Mouse (Mus musculus): ENCODE results near the gene Cdc37. TPM values are rescaled to one million over a fixed set of nuclear protein-coding genes. Genes with fewer than 3 reads are reported as not detected.

The Cdc37 gene
- polyA plus RNA-seq, 1 experiment, result 164 TPM

DNA sequence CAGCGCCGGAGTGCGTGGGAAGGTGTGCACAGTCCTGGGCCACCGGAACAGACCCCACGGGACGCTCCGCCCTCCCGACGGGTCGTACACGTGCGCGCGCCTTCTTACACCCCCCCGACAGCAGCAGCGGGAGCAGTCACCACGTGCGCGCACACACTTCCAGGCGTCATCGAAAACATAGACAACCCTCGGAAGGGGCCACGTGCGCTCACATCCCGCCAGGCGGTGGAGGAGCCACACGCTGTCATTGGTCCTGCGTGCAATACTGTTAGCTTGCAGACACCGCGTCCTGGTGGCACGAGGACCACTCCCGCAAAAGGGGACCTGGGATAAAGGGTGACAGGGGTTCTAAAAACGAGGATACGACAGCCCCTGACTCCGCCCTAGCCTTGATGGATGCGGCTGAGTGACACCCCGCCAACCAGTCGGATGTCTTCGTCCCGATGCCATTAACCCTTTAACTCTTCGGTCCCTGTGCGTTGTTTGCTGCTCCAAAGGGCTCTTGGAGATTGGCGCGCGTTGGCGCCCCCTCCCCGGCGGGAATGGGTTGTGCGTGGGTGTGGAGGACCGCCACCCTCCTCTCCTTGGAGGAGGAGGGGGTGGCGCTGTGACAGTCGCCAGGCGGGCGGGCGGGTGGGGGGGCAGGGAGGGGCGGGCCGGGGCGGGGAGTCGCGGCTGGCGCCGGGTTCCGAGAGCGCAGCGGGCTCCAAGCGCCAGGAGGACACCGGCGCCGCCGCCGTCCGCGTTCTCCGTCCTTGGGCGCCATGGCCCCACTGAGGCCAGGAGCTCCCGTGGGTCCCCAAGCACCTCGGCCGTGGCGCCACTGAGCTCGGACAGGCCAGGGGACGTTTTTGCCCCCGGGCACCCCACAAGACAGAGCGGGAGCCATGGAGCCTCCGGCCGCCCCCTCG lies 15.5 kb upstream of the Cdc37 start, which contains the start of gene Pde4a:
Gene Pde4a, plus strand, starts transcription at position 674 of the 911 bp plus-strand sequence.
- peak within 1 kb of the TSS; percentile 85 for H3K9ac ChIP-seq (ENCODE audit: low read depth, poor library complexity, severe bottlenecking)
- H3K9me3 ChIP-seq (replicated peaks; ENCODE audit: control insufficient read depth, insufficient read depth, low read length, poor library complexity, severe bottlenecking), result no peaks in the 10 kb centered on the region
- H3K27ac ChIP-seq (ENCODE audit: insufficient read depth, low read length), result no peak within 1 kb of the TSS
- H3K27me3 ChIP-seq (ENCODE audit: control insufficient read depth, insufficient read depth, low read length, poor library complexity, severe bottlenecking), result peaks cover 5% of the 10 kb centered on the region
- peak; percentile 0 for TF ChIP-seq CTCF (IDR thresholded peaks at IDR 0.05; ENCODE audit: low read depth, low read length)
- TF ChIP-seq POLR2A (IDR thresholded peaks at IDR 0.05; ENCODE audit: insufficient read depth, low read length), result no peak
- H3K4me1 ChIP-seq (ENCODE audit: control insufficient read depth, insufficient read depth, low read length), result no peaks in the 10 kb centered on the region
- no peaks in the 10 kb centered on the region for H3K36me3 ChIP-seq (ENCODE audit: control insufficient read depth, insufficient read depth, low read length, poor library complexity, severe bottlenecking)
- peak within 1 kb of the TSS; percentile 70 for H3K4me3 ChIP-seq (ENCODE audit: low read depth, low read length)

DNA sequence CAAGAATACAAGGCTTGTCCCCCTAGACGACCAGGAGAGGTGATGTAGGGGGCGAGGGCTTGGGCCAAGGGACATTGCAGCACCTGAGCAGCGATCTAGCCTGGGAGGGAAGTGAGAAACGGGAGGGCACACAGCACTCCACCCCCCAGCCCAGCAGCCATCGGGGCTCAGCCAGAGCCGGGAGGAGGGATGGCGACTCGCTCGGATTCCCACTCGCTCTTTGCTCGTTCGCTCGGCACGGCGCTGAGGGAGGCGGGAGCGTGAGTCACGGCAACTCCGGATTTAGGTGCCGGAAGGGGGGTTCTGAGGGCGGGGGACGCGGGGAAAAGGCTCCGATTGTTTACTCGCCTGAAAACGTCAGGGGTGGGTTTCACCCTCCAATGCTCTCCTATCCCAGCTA lies 14.3 kb upstream of the Cdc37 start:
- 0 out of 2 replicates have a peak overlapping the region, but pooled peaks have one; percentile 10 for H3K9ac ChIP-seq (ENCODE audit: low read depth, poor library complexity, severe bottlenecking)
- peak overlapping the region; percentile 12 for H3K4me3 ChIP-seq (ENCODE audit: low read depth, low read length)
- H3K27ac ChIP-seq (ENCODE audit: insufficient read depth, low read length), result no peak overlapping the region
- H3K4me1 ChIP-seq (ENCODE audit: control insufficient read depth, insufficient read depth, low read length), result no peaks in the 10 kb centered on the region
- H3K36me3 ChIP-seq (ENCODE audit: control insufficient read depth, insufficient read depth, low read length, poor library complexity, severe bottlenecking), result no peaks in the 10 kb centered on the region
- peaks cover 5% of the 10 kb centered on the region for H3K27me3 ChIP-seq (ENCODE audit: control insufficient read depth, insufficient read depth, low read length, poor library complexity, severe bottlenecking)
- TF ChIP-seq CTCF (IDR thresholded peaks at IDR 0.05; ENCODE audit: low read depth, low read length), result no peak
- no peak for TF ChIP-seq EP300 (IDR thresholded peaks at IDR 0.05; ENCODE audit: insufficient read depth, low read depth, low read length)
- TF ChIP-seq POLR2A (IDR thresholded peaks at IDR 0.05; ENCODE audit: insufficient read depth, low read length), result no peak
- H3K9me3 ChIP-seq (replicated peaks; ENCODE audit: control insufficient read depth, insufficient read depth, low read length, poor library complexity, severe bottlenecking), result no peaks in the 10 kb centered on the region

GRCm38 (mm10) chr9:21163086-21164050 lies 13.6 kb upstream of the Cdc37 start:
- Histone ChIP-seq H3K27ac (ENCODE audit: insufficient read depth, low read length) (no peak overlapping the region), H3K4me1 (ENCODE audit: control insufficient read depth, insufficient read depth, low read length) (no peaks in the 10 kb centered on the region), H3K36me3 (ENCODE audit: control insufficient read depth, insufficient read depth, low read length, poor library complexity, severe bottlenecking) (no peaks in the 10 kb centered on the region), H3K4me3 (ENCODE audit: low read depth, low read length) (no peak overlapping the region), H3K9me3 (replicated peaks; ENCODE audit: control insufficient read depth, insufficient read depth, low read length, poor library complexity, severe bottlenecking) (no peaks in the 10 kb centered on the region), H3K9ac (ENCODE audit: low read depth, poor library complexity, severe bottlenecking) (no peak overlapping the region), H3K27me3 (ENCODE audit: control insufficient read depth, insufficient read depth, low read length, poor library complexity, severe bottlenecking) (peaks cover 5% of the 10 kb centered on the region)
- no peak for TF ChIP-seq POLR2A (IDR thresholded peaks at IDR 0.05; ENCODE audit: insufficient read depth, low read length)
- TF ChIP-seq EP300 (IDR thresholded peaks at IDR 0.05; ENCODE audit: insufficient read depth, low read depth, low read length), result no peak

- Histone ChIP-seq H3K4me1 (ENCODE audit: control insufficient read depth, insufficient read depth, low read length) (no peaks in the 10 kb centered on the region), H3K27ac (ENCODE audit: insufficient read depth, low read length) (no peak overlapping the region), H3K27me3 (ENCODE audit: control insufficient read depth, insufficient read depth, low read length, poor library complexity, severe bottlenecking) (peaks cover 5% of the 10 kb centered on the region), H3K9ac (ENCODE audit: low read depth, poor library complexity, severe bottlenecking) (peak overlapping the region; percentile 71), H3K4me3 (ENCODE audit: low read depth, low read length) (peak overlapping the region; percentile 60), H3K36me3 (ENCODE audit: control insufficient read depth, insufficient read depth, low read length, poor library complexity, severe bottlenecking) (no peaks in the 10 kb centered on the region), H3K9me3 (replicated peaks; ENCODE audit: control insufficient read depth, insufficient read depth, low read length, poor library complexity, severe bottlenecking) (no peaks in the 10 kb centered on the region)
- peak; percentile 15 for TF ChIP-seq POLR2A (IDR thresholded peaks at IDR 0.05; ENCODE audit: insufficient read depth, low read length)
- TF ChIP-seq CTCF (IDR thresholded peaks at IDR 0.05; ENCODE audit: low read depth, low read length), result peak; percentile 71
- 0 out of 2 replicates have a peak, but pooled peaks have one; percentile 21 for TF ChIP-seq EP300 (IDR thresholded peaks at IDR 0.05; ENCODE audit: insufficient read depth, low read depth, low read length)
These were observed 11.6 kb upstream of the Cdc37 start for GRCm38 (mm10) chr9:21161209-21161909.

GRCm38 (mm10) chr9:21154787-21155186 lies 5.0 kb upstream of the Cdc37 start:
- H3K27ac ChIP-seq (ENCODE audit: insufficient read depth, low read length), result no peak overlapping the region
- no peaks in the 10 kb centered on the region for H3K27me3 ChIP-seq (ENCODE audit: control insufficient read depth, insufficient read depth, low read length, poor library complexity, severe bottlenecking)
- TF ChIP-seq CTCF (IDR thresholded peaks at IDR 0.05; ENCODE audit: low read depth, low read length), result no peak
- no peak for TF ChIP-seq EP300 (IDR thresholded peaks at IDR 0.05; ENCODE audit: insufficient read depth, low read depth, low read length)
- TF ChIP-seq POLR2A (IDR thresholded peaks at IDR 0.05; ENCODE audit: insufficient read depth, low read length), result no peak
- no peak overlapping the region for H3K4me3 ChIP-seq (ENCODE audit: low read depth, low read length)
- H3K9ac ChIP-seq (ENCODE audit: low read depth, poor library complexity, severe bottlenecking), result no peak overlapping the region
- no peaks in the 10 kb centered on the region for H3K4me1 ChIP-seq (ENCODE audit: control insufficient read depth, insufficient read depth, low read length)
- no peaks in the 10 kb centered on the region for H3K9me3 ChIP-seq (replicated peaks; ENCODE audit: control insufficient read depth, insufficient read depth, low read length, poor library complexity, severe bottlenecking)
- H3K36me3 ChIP-seq (ENCODE audit: control insufficient read depth, insufficient read depth, low read length, poor library complexity, severe bottlenecking), result no peaks in the 10 kb centered on the region

Data from ES-Bruce4 (cell line).